Mouse (Mus musculus): Measurements from ENCODE around the gene Coro1c. TPM values are rescaled to one million over a fixed set of nuclear protein-coding genes. Genes with fewer than 3 reads are reported as not detected.

The Coro1c gene
- polyA plus RNA-seq, 1 experiment from 2014 or later: 172 TPM

DNA sequence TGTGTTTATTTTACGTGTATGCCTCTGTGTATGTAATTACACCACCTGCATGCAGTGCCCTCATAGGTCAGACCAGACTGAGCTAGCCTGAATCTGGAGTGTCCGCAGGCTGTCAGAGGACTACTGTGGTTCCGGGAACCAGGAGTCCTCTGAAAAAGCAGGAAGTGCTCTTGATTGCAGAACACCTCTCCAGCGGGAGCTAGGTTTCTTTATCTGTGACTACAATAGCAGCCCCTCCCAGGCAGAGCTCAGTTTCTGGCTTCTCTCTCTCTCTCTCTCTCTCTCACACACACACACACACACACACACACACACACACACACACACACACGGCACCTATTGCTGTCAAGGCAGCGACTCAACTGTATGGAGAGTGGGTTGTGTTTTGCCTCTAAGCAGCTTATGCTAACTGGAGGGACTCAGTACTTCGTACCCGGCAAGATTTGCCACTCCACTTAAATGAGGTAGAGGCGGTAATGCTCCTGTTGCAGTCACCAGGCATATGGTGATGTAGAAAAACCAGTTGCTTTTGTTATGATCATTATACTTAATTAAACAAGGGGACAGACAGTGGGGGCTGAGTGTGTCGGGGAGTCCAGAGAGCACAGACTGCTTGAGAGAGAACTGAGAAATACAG is 1.6 kb upstream of the Coro1c start:
- no peaks in the 10 kb centered on the region for H3K27me3 ChIP-seq (ENCODE audit: control insufficient read depth, insufficient read depth, low read length)
- no peak for DNase-seq (ENCODE audit: low spot score)
- no peaks in the 10 kb centered on the region for H3K36me3 ChIP-seq (replicated peaks; ENCODE audit: control insufficient read depth, insufficient read depth)
- H3K9me3 ChIP-seq (ENCODE audit: control insufficient read depth, low read length): no peaks in the 10 kb centered on the region
- H3K4me1 ChIP-seq (replicated peaks; ENCODE audit: control insufficient read depth, insufficient read depth, low read length): peaks cover 22% of the 10 kb centered on the region
- no peak overlapping the region for H3K27ac ChIP-seq
- no peak overlapping the region for H3K4me2 ChIP-seq (replicated peaks)
- ATAC-seq (ENCODE audit: low FRiP score): no peak
- no peak overlapping the region for H3K9ac ChIP-seq
- H3K4me3 ChIP-seq (replicated peaks; ENCODE audit: low read length): no peak overlapping the region
- WGBS: 38% methylated on average over 10 of the region's 10 CpGs

DNA sequence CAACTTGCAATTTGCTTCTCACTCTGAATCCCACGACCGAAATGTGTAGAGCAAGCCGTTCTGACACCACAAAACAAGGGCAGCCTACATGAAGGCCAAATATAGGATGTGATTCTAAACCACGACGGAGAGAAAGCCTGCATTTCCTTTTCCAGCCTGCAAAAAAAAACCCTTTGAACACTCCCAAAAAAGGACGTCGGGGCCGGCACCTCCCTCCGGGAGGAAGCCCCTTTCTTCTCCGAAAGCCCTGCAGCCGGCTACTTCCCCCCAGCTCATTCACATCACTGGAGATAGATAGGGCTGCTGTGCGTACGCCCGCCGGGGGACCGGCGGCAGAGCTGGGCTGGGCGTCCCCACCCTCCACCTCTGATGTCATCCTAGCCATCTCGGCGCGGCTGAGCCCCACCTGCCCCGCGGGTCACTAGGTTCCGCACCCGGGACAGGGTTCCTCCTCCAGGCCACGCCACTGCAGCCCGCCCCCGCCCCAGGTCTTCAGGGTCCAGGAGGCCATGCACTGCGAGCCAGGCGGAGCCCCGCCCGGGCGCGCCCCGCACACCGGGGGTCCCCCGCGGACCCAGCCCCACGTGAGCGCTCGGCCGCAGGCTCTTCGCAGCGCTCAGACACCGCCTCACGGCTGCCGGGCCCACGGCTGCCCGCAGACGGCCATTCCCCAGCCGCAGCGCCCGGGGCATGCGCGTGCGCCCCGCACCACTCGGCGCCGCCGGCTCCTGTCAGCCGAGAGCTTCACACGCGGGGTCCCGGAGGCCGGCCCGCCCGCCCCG is 581 bp downstream of the Coro1c start:
- no peaks in the 10 kb centered on the region for H3K9me3 ChIP-seq (ENCODE audit: control insufficient read depth, low read length)
- no peaks in the 10 kb centered on the region for H3K27me3 ChIP-seq (ENCODE audit: control insufficient read depth, insufficient read depth, low read length)
- H3K36me3 ChIP-seq (replicated peaks; ENCODE audit: control insufficient read depth, insufficient read depth): no peaks in the 10 kb centered on the region
- peaks cover 42% of the 10 kb centered on the region for H3K4me1 ChIP-seq (replicated peaks; ENCODE audit: control insufficient read depth, insufficient read depth, low read length)
- DNase-seq (ENCODE audit: low spot score) (peak; percentile 52), ATAC-seq (ENCODE audit: low FRiP score) (peak; percentile 69)
- H3K9ac ChIP-seq: peak overlapping the region; percentile 90
- peak overlapping the region; percentile 96 for H3K27ac ChIP-seq
- under 1% methylated on average over 64 of the region's 69 CpGs for WGBS
- peak overlapping the region; percentile 96 for H3K4me3 ChIP-seq (replicated peaks; ENCODE audit: low read length)
- H3K4me2 ChIP-seq (replicated peaks): peak overlapping the region; percentile 66

DNA sequence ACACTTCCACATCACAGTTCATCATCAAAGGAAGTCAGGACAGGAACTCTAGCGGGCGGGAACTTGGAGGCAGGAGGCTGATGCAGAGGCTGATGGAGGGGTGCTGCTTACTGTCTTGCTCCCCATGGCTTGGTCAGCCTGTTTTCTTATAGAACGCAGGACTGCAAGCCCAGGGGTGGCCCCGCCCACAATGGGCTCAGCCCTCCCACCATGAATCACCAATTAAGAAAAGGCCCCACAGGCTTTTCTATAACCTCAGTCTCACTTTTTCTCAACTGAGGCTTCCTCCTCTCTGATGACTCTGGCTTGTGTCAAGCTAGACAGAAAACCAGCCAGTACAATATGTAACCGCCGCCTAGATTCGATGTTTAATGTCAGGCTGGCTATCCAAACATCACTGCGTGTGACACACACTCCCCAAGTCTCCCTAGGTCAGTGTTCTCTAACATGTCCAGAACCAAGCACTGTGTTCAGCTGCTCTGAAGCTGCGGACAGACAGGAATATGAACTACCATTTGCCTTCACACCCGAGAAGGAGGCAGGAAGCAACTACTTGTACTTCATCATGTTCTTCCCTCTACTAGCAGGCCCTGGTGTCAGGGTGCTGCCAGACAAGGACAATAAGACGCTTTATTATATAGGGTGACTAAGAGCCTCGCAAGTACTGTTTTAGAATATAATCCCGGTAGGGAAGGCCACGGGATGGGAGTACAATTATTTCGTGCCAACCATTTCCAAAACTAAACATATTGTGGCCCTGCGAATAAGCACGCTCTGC is 1.4 kb downstream of the Coro1c start:
- peak overlapping the region; percentile 66 for H3K4me2 ChIP-seq (replicated peaks)
- peak overlapping the region; percentile 96 for H3K4me3 ChIP-seq (replicated peaks; ENCODE audit: low read length)
- no peaks in the 10 kb centered on the region for H3K9me3 ChIP-seq (ENCODE audit: control insufficient read depth, low read length)
- peaks cover 42% of the 10 kb centered on the region for H3K4me1 ChIP-seq (replicated peaks; ENCODE audit: control insufficient read depth, insufficient read depth, low read length)
- H3K27ac ChIP-seq: peak overlapping the region; percentile 96
- H3K9ac ChIP-seq: peak overlapping the region; percentile 90
- ATAC-seq (ENCODE audit: low FRiP score) (no peak), DNase-seq (ENCODE audit: low spot score) (no peak)
- 15% methylated on average over 17 of the region's 17 CpGs for WGBS
- no peaks in the 10 kb centered on the region for H3K27me3 ChIP-seq (ENCODE audit: control insufficient read depth, insufficient read depth, low read length)
- no peaks in the 10 kb centered on the region for H3K36me3 ChIP-seq (replicated peaks; ENCODE audit: control insufficient read depth, insufficient read depth)

DNA sequence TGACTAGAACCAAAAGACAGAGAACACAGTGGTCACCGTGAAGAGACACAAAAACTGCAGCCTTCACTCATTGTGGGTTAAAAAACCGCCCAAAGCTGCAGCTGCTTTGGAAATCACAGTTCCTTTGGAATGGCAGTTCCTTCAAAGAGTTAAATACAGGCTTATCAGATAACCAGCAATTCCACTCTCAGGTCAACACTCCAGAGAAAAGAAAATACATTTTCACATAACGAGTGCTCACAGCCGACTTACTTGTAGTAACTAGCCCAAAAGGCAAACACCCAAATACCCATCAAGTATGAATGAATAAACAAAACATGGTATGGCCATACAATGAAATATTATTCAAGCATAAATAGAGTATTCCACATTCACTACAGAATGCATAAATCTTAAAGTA is 3.6 kb downstream of the Coro1c start:
- peak overlapping the region; percentile 4; the same call in 1 of the 2 replicates for H3K9ac ChIP-seq
- H3K4me1 ChIP-seq (replicated peaks; ENCODE audit: control insufficient read depth, insufficient read depth, low read length): peaks cover 56% of the 10 kb centered on the region

DNA sequence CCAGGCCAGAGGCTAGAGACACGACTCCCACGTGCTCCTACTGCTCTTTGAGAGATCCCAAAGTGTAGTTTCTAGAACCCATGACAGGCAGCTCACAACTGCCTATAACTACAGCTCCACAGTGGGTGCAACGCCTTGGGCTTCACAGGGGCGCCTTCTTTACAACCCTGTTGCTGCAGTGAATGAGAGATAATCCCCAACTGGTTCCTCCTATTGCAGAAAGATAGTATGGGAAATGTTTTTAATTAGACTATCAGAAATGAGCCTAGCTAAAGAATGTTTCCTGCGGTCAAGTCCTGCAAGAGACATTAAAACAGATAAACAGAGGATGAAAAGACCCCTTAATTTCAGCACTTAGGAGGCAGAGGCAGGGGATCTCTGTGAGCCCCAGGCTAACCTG is 5.6 kb downstream of the Coro1c start:
- WGBS: 88% methylated on average over 5 of the region's 5 CpGs
- Histone ChIP-seq H3K9ac (no peak overlapping the region), H3K4me2 (replicated peaks) (no peak overlapping the region), H3K4me3 (replicated peaks; ENCODE audit: low read length) (no peak overlapping the region), H3K36me3 (replicated peaks; ENCODE audit: control insufficient read depth, insufficient read depth) (no peaks in the 10 kb centered on the region), H3K27ac (no peak overlapping the region), H3K4me1 (replicated peaks; ENCODE audit: control insufficient read depth, insufficient read depth, low read length) (peaks cover 56% of the 10 kb centered on the region), H3K27me3 (ENCODE audit: control insufficient read depth, insufficient read depth, low read length) (no peaks in the 10 kb centered on the region), H3K9me3 (ENCODE audit: control insufficient read depth, low read length) (no peaks in the 10 kb centered on the region)
- DNase-seq (ENCODE audit: low spot score) (no peak), ATAC-seq (ENCODE audit: low FRiP score) (no peak)

More for the DNA sequence above, 3.6 kb downstream of the Coro1c start:
- no peak overlapping the region for H3K27ac ChIP-seq
- no peaks in the 10 kb centered on the region for H3K27me3 ChIP-seq (ENCODE audit: control insufficient read depth, insufficient read depth, low read length)
- ATAC-seq (ENCODE audit: low FRiP score) (no peak), DNase-seq (ENCODE audit: low spot score) (no peak)
- no peaks in the 10 kb centered on the region for H3K36me3 ChIP-seq (replicated peaks; ENCODE audit: control insufficient read depth, insufficient read depth)
- WGBS: 39% methylated on average over 4 of the region's 4 CpGs
- H3K4me3 ChIP-seq (replicated peaks; ENCODE audit: low read length): no peak overlapping the region
- H3K9me3 ChIP-seq (ENCODE audit: control insufficient read depth, low read length): no peaks in the 10 kb centered on the region
- peak overlapping the region; percentile 66; the same call in 1 of the 2 replicates for H3K4me2 ChIP-seq (replicated peaks)

DNA sequence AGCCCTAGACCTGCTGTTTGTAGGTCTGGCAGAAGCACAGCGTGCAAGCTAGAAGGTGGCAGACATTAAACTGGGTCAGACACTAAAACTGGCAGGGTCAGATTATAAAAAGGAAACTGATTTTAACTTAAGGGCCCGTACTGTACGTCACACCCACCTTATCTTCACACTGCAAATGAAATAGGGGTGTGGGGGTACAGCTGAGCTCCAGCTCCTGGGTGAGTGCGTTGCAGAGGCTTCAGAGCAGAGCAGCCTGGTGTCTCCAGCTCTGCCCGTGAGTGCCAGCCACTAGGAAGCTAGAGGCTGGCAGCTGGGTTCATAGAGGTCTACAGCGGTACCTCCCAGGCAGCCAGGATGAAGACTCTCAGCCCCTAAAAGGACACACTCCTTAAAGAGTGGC is 6.5 kb downstream of the Coro1c start:
- H3K4me1 ChIP-seq (replicated peaks; ENCODE audit: control insufficient read depth, insufficient read depth, low read length): peaks cover 53% of the 10 kb centered on the region
- no peak for ATAC-seq (ENCODE audit: low FRiP score)
- no peak overlapping the region for H3K9ac ChIP-seq

DNA sequence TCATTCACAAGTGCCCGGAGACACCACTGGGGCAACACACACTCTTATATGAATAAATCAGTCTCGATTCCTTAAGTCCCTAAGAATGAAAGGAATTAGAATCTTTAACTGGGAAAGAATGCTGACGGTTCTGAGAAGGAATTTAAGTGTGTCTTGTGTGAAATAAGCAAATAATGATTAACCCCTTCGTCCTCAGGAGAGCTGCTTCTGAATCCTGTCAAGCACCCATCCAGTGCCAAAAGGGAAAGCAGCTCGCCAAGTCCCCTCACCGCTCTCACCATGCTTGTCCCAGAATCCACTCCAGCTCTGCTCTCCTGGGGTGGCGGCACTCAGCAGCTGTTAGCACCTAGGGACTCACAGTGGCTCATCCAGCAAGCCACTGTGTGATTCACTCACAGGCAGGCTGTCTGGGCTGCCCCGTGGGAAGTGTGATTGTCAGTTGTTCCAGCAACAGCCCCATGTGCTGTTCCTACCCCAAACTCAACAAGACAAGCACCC is 7.4 kb downstream of the Coro1c start:
- Histone ChIP-seq H3K9me3 (ENCODE audit: control insufficient read depth, low read length) (no peaks in the 10 kb centered on the region), H3K27ac (peak overlapping the region; percentile 43), H3K4me3 (replicated peaks; ENCODE audit: low read length) (no peak overlapping the region), H3K4me2 (replicated peaks) (no peak overlapping the region), H3K4me1 (replicated peaks; ENCODE audit: control insufficient read depth, insufficient read depth, low read length) (peaks cover 44% of the 10 kb centered on the region), H3K9ac (no peak overlapping the region; the same call in 1 of the 2 replicates), H3K36me3 (replicated peaks; ENCODE audit: control insufficient read depth, insufficient read depth) (no peaks in the 10 kb centered on the region), H3K27me3 (ENCODE audit: control insufficient read depth, insufficient read depth, low read length) (no peaks in the 10 kb centered on the region)
- WGBS: 39% methylated on average over 8 of the region's 8 CpGs
- ATAC-seq (ENCODE audit: low FRiP score) (no peak), DNase-seq (ENCODE audit: low spot score) (no peak)

More for the DNA sequence above, 6.5 kb downstream of the Coro1c start:
- no peak for DNase-seq (ENCODE audit: low spot score)
- Histone ChIP-seq H3K27ac (no peak overlapping the region), H3K4me3 (replicated peaks; ENCODE audit: low read length) (no peak overlapping the region), H3K27me3 (ENCODE audit: control insufficient read depth, insufficient read depth, low read length) (no peaks in the 10 kb centered on the region), H3K9me3 (ENCODE audit: control insufficient read depth, low read length) (no peaks in the 10 kb centered on the region), H3K36me3 (replicated peaks; ENCODE audit: control insufficient read depth, insufficient read depth) (no peaks in the 10 kb centered on the region), H3K4me2 (replicated peaks) (no peak overlapping the region)
- 78% methylated on average over 6 of the region's 6 CpGs for WGBS

DNA sequence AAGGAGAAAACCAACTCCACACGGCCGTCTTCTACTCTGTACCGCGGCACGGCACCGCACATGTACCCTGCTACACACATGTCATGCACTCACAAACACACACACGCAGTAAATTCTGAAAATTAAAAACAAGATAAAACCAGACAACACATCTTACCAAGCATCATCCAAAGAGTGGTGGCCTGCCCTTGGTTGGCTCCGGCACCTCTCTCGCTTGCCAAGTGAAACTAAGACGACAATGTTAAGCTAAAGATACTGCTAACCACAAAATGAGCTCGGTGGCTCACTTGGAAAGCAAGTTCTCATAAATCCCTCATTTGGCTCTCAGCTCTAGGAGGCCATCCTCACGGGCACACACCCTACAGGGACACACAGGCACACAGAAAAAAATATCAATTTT is 9.0 kb downstream of the Coro1c start:
- Histone ChIP-seq H3K9ac (no peak overlapping the region), H3K27me3 (ENCODE audit: control insufficient read depth, insufficient read depth, low read length) (no peaks in the 10 kb centered on the region), H3K9me3 (ENCODE audit: control insufficient read depth, low read length) (no peaks in the 10 kb centered on the region), H3K27ac (no peak overlapping the region), H3K4me2 (replicated peaks) (no peak overlapping the region), H3K4me3 (replicated peaks; ENCODE audit: low read length) (no peak overlapping the region), H3K36me3 (replicated peaks; ENCODE audit: control insufficient read depth, insufficient read depth) (no peaks in the 10 kb centered on the region), H3K4me1 (replicated peaks; ENCODE audit: control insufficient read depth, insufficient read depth, low read length) (peaks cover 32% of the 10 kb centered on the region)
- DNase-seq (ENCODE audit: low spot score) (no peak), ATAC-seq (ENCODE audit: low FRiP score) (no peak)
- whole genome bisulfite sequencing: 94% methylated on average over 12 of the region's 12 CpGs

DNA sequence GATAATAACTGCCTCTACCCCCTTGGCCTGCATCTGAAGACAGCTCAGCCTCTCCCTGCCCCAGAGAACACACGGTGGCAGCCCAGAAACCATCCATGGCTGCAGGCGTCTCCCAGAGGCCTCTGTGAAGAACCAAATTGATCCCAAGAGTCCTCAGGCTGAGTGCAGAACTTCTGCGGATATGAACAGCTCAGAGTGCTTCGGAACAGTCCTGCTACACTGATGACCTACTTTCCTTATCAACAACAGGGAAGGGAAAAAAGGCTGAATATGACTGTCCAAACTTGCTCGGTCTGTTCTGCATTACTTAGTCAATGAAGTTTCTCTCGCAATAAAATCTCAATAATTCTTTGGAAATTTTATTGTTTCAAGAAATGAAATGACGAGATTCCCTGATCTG is 16.6 kb downstream of the Coro1c start:
- no peaks in the 10 kb centered on the region for H3K36me3 ChIP-seq (replicated peaks; ENCODE audit: control insufficient read depth, insufficient read depth)
- ATAC-seq (ENCODE audit: low FRiP score) (no peak), DNase-seq (ENCODE audit: low spot score) (no peak)
- H3K27ac ChIP-seq: no peak overlapping the region
- H3K27me3 ChIP-seq (ENCODE audit: control insufficient read depth, insufficient read depth, low read length): no peaks in the 10 kb centered on the region
- H3K9me3 ChIP-seq (ENCODE audit: control insufficient read depth, low read length): no peaks in the 10 kb centered on the region
- H3K4me3 ChIP-seq (replicated peaks; ENCODE audit: low read length): no peak overlapping the region
- no peak overlapping the region for H3K9ac ChIP-seq
- WGBS: 79% methylated on average over 7 of the region's 7 CpGs
- H3K4me2 ChIP-seq (replicated peaks): no peak overlapping the region
- peaks cover 33% of the 10 kb centered on the region for H3K4me1 ChIP-seq (replicated peaks; ENCODE audit: control insufficient read depth, insufficient read depth, low read length)
